Mouse (Mus musculus) heart, embryonic 12.5 days (tissue): Measurements from ENCODE around the gene Dyrk3. TPM values are rescaled to one million over a fixed set of nuclear protein-coding genes. Genes with fewer than 3 reads are reported as not detected.
"Not testable (repeated sequence)": the region's sequence is repeated elsewhere in the genome, so short reads cannot be mapped to it uniquely, and the experiment has no call there.

Experiments
- ATAC-seq: fragments of 200-750 bp; cut with Nextera tagmentation; 2 replicates; pipeline ENCODE4 v1.8.0; 2017; ENCODE audit warnings: moderate TSS enrichment, moderate library complexity; ENCODE audit not compliant: insufficient number of reproducible peaks, low FRiP score
- H3K27ac ChIP-seq: fragments of 300-500 bp; sonication (generic); 2 replicates; pipeline ENCODE4 v1.5.1; 2016; ENCODE audit warnings: mild to moderate bottlenecking, moderate library complexity; ENCODE audit not compliant: poor library complexity, severe bottlenecking
- H3K27me3 ChIP-seq: fragments of 300-500 bp; sonication (generic); replicated peaks from 2 replicates; pipeline ENCODE4 v1.6.1; 2016; ENCODE audit warnings: mild to moderate bottlenecking, moderate library complexity
- H3K36me3 ChIP-seq: fragments of 300-500 bp; sonication (generic); 2 replicates; pipeline ENCODE4 v1.6.1; 2016; ENCODE audit warnings: mild to moderate bottlenecking, moderate library complexity
- H3K4me1 ChIP-seq: fragments of 300-500 bp; sonication (generic); replicated peaks from 2 replicates; pipeline ENCODE4 v1.6.1; 2016; ENCODE audit warnings: mild to moderate bottlenecking
- H3K4me2 ChIP-seq: fragments of 300-500 bp; sonication (generic); 2 replicates; pipeline ENCODE4 v1.6.1; 2016; ENCODE audit warnings: mild to moderate bottlenecking, moderate library complexity
- H3K4me3 ChIP-seq: fragments of 300-500 bp; sonication (generic); 2 replicates; pipeline ENCODE4 v1.5.1; 2016; ENCODE audit warnings: mild to moderate bottlenecking
- H3K9ac ChIP-seq: fragments of 300-500 bp; sonication (generic); 2 replicates; pipeline ENCODE4 v1.6.1; 2016; ENCODE audit warnings: mild to moderate bottlenecking, moderate library complexity
- H3K9me3 ChIP-seq: fragments of 300-500 bp; sonication (generic); replicated peaks from 2 replicates; pipeline ENCODE4 v1.6.1; 2016; ENCODE audit warnings: mild to moderate bottlenecking, moderate library complexity
- WGBS: fragments of 180-500 bp; shearing (Covaris S2); methylation state at CpG from one replicate; pipeline ENCODE4 v1.1.7; 2016; 5-methylcytosine and 5-hydroxymethylcytosine counted together
- polyA plus RNA-seq: library from polyadenylated mRNA; unstranded; fragments of >200 nt; fragmentation: Nextera tagmentation; extraction: Ambion mirVana; gene quantifications from 2 replicates; pipeline ENCODE4 v1.2.1, GENCODE M21; 2016

Gene Dyrk3
- polyA plus RNA-seq, 1 experiment from 2014 or later = 6.5 TPM

GRCm38 (mm10) chr1:131153018-131153629 is 15.0 kb upstream of the Dyrk3 start, which contains the start of gene Eif2d:
Gene Eif2d, plus strand, starts transcription at chr1:131153181.
- Histone ChIP-seq H3K27ac (no peak within 1 kb of the TSS), H3K4me3 (peak within 1 kb of the TSS; percentile 66), H3K9me3 (no peaks in the 10 kb centered on the region), H3K36me3 (peaks cover 4% of the 10 kb centered on the region), H3K9ac (peak within 1 kb of the TSS; percentile 72), H3K4me2 (peak within 1 kb of the TSS; percentile 85), H3K4me1 (peaks cover 8% of the 10 kb centered on the region), H3K27me3 (no peaks in the 10 kb centered on the region)
- peak; percentile 96 for ATAC-seq
- WGBS = under 1% methylated on average over 27 of the region's 27 CpGs

- ATAC-seq = no peak
- Histone ChIP-seq H3K27ac (no peak overlapping the region), H3K4me2 (no peak overlapping the region), H3K27me3 (no peaks in the 10 kb centered on the region), H3K36me3 (no peaks in the 10 kb centered on the region), H3K4me1 (peaks cover 8% of the 10 kb centered on the region), H3K9me3 (no peaks in the 10 kb centered on the region), H3K4me3 (no peak overlapping the region), H3K9ac (no peak overlapping the region)
- WGBS = 71% methylated on average over 1 of the region's 1 CpGs
Measured at GRCm38 (mm10) chr1:131149496-131149895, 11.4 kb upstream of the Dyrk3 start.

- Histone ChIP-seq H3K9ac (no peak overlapping the region), H3K4me2 (no peak overlapping the region), H3K4me3 (no peak overlapping the region), H3K27me3 (no peaks in the 10 kb centered on the region; the same call in 1 of the 2 replicates), H3K27ac (no peak overlapping the region), H3K36me3 (no peaks in the 10 kb centered on the region), H3K9me3 (no peaks in the 10 kb centered on the region), H3K4me1 (no peaks in the 10 kb centered on the region)
- ATAC-seq = no peak
- WGBS = 76% methylated on average over 3 of the region's 3 CpGs
Measured at GRCm38 (mm10) chr1:131146181-131146614, 8.1 kb upstream of the Dyrk3 start.

- H3K4me2 ChIP-seq, H3K9me3 ChIP-seq, H3K27ac ChIP-seq, H3K4me3 ChIP-seq, ATAC-seq, H3K27me3 ChIP-seq, H3K36me3 ChIP-seq, H3K9ac ChIP-seq, H3K4me1 ChIP-seq: not testable (repeated sequence)
- 65% methylated on average over 3 of the region's 3 CpGs for WGBS
Measured at GRCm38 (mm10) chr1:131145222-131145621, 7.1 kb upstream of the Dyrk3 start.

- Histone ChIP-seq H3K36me3 (no peaks in the 10 kb centered on the region), H3K4me2 (no peak overlapping the region), H3K27me3 (no peaks in the 10 kb centered on the region; the same call in 1 of the 2 replicates), H3K4me3 (no peak overlapping the region), H3K4me1 (0 out of 2 replicates have a peak, but pooled peaks cover 6% of the 10 kb centered on the region), H3K9me3 (no peaks in the 10 kb centered on the region), H3K9ac (no peak overlapping the region), H3K27ac (no peak overlapping the region)
- WGBS = 80% methylated on average over 1 of the region's 1 CpGs
- no peak for ATAC-seq
Measured at GRCm38 (mm10) chr1:131142472-131142871, 4.3 kb upstream of the Dyrk3 start.

- Histone ChIP-seq H3K36me3 (no peaks in the 10 kb centered on the region), H3K9ac (no peak overlapping the region), H3K27ac (no peak overlapping the region), H3K4me2 (no peak overlapping the region), H3K4me3 (no peak overlapping the region), H3K27me3 (no peaks in the 10 kb centered on the region; the same call in 1 of the 2 replicates), H3K9me3 (no peaks in the 10 kb centered on the region), H3K4me1 (0 out of 2 replicates have a peak, but pooled peaks cover 6% of the 10 kb centered on the region)
- ATAC-seq = no peak
- WGBS = 61% methylated on average over 2 of the region's 2 CpGs
Measured at GRCm38 (mm10) chr1:131141449-131141848, 3.3 kb upstream of the Dyrk3 start.

GRCm38 (mm10) chr1:131139102-131140095 is 1.3 kb upstream of the Dyrk3 start:
- no peak overlapping the region; the same call in 1 of the 2 replicates for H3K9ac ChIP-seq
- ATAC-seq = no peak

GRCm38 (mm10) chr1:131137717-131138118 is 422 bp downstream of the Dyrk3 start:
- ATAC-seq = peak; percentile 83
- Histone ChIP-seq H3K4me3 (peak overlapping the region; percentile 74), H3K4me2 (peak overlapping the region; percentile 96), H3K9ac (peak overlapping the region; percentile 77), H3K9me3 (no peaks in the 10 kb centered on the region), H3K27me3 (no peaks in the 10 kb centered on the region; the same call in 1 of the 2 replicates), H3K27ac (peak overlapping the region; percentile 80; the same call in 1 of the 2 replicates), H3K36me3 (no peaks in the 10 kb centered on the region), H3K4me1 (0 out of 2 replicates have a peak, but pooled peaks cover 12% of the 10 kb centered on the region)
- WGBS = under 1% methylated on average over 36 of the region's 36 CpGs

More at GRCm38 (mm10) chr1:131139102-131140095, 1.3 kb upstream of the Dyrk3 start:
- Histone ChIP-seq H3K4me3 (peak overlapping the region; percentile 74; the same call in 1 of the 2 replicates), H3K27ac (no peak overlapping the region), H3K9me3 (no peaks in the 10 kb centered on the region), H3K4me2 (peak overlapping the region; percentile 96), H3K36me3 (no peaks in the 10 kb centered on the region), H3K27me3 (no peaks in the 10 kb centered on the region; the same call in 1 of the 2 replicates), H3K4me1 (0 out of 2 replicates have a peak, but pooled peaks cover 9% of the 10 kb centered on the region)
- 70% methylated on average over 11 of the region's 11 CpGs for WGBS

- Histone ChIP-seq H3K4me2 (peak overlapping the region; percentile 27; the same call in 1 of the 2 replicates), H3K9ac (no peak overlapping the region), H3K4me1 (0 out of 2 replicates have a peak, but pooled peaks cover 12% of the 10 kb centered on the region), H3K9me3 (no peaks in the 10 kb centered on the region), H3K27me3 (no peaks in the 10 kb centered on the region), H3K36me3 (no peaks in the 10 kb centered on the region), H3K27ac (no peak overlapping the region), H3K4me3 (peak overlapping the region; percentile 27)
- whole genome bisulfite sequencing = 32% methylated on average over 5 of the region's 5 CpGs
- no peak for ATAC-seq
Measured at GRCm38 (mm10) chr1:131137111-131137510, 1.0 kb downstream of the Dyrk3 start.

- 76% methylated on average over 10 of the region's 10 CpGs for WGBS
- no peak overlapping the region for H3K4me2 ChIP-seq
- no peaks in the 10 kb centered on the region for H3K36me3 ChIP-seq
- peak; percentile 30; the same call in 1 of the 2 replicates for ATAC-seq
- 0 out of 2 replicates have a peak overlapping the region, but pooled peaks have one; percentile 34 for H3K27ac ChIP-seq
- H3K27me3 ChIP-seq = no peaks in the 10 kb centered on the region
- H3K9me3 ChIP-seq = no peaks in the 10 kb centered on the region
- no peak overlapping the region for H3K9ac ChIP-seq
- 0 out of 2 replicates have a peak, but pooled peaks cover 12% of the 10 kb centered on the region for H3K4me1 ChIP-seq
- H3K4me3 ChIP-seq = peak overlapping the region; percentile 21
Measured at GRCm38 (mm10) chr1:131135960-131136629, 2.0 kb downstream of the Dyrk3 start.
